19 mouse cellular contexts compared by ENCODE assay signal in the genomic region with DNA sequence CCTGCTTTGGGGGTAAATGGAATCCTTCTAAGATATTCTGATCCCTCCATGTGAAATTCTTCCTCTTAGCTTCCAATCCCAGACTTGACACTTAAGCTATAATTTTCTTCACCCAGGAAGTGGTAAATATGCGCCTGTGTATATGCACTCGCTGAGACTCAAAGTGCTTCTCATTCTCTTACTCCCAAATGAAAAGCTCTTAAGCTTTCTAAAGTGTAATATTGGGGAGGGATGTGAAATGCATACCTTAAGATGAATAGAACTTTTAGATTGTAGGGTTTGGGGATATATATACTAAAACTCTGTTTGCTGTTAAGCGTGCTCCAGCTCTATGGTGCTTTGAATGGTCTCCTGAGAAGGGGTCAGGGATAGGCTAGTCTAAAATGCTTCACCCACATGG. TPM values are rescaled to one million over a fixed set of nuclear protein-coding genes. Genes with fewer than 3 reads are reported as not detected.
"Had no signal": no experiment of that assay in that cellular context is flagged by ENCODE, and none has a peak within 500 bp of the region (broad histone marks: within the 10 kb centered on the region; RNA-seq: fewer than 3 reads in every experiment).

No protein-coding gene starts in this region.

- H3K4me1 ChIP-seq: kidney, embryonic 15.5 days; liver, embryonic 15.5 days had no signal

- ATAC-seq: intestine, embryonic 16.5 days; lung, postnatal 0 days had no signal

- H3K9ac ChIP-seq: kidney, embryonic 15.5 days; liver, embryonic 15.5 days; neural tube, embryonic 15.5 days had no signal

- H3K27ac ChIP-seq: kidney, embryonic 15.5 days; left cerebral cortex, adult 2 months; limb, embryonic 10.5 days; liver, embryonic 15.5 days; neural tube, embryonic 15.5 days had no signal

- H3K4me2 ChIP-seq: kidney, embryonic 15.5 days; liver, embryonic 11.5 days; liver, embryonic 15.5 days; neural tube, embryonic 15.5 days had no signal

- DNase-seq: kidney, adult 2 months; kidney, postnatal 14 days; lung, adult 2 months; lung, postnatal 4 days; thymus, adult 2 months; thymus, postnatal 36 days had no signal

- H3K4me3 ChIP-seq: kidney, embryonic 15.5 days; left cerebral cortex, adult 2 months; limb, embryonic 10.5 days; liver, embryonic 15.5 days; myocyte; neural tube, embryonic 15.5 days had no signal

- H3K36me3 ChIP-seq: kidney, embryonic 15.5 days; limb, embryonic 10.5 days; liver, embryonic 15.5 days; neural tube, embryonic 15.5 days had no signal

- H3K9me3 ChIP-seq: kidney, embryonic 15.5 days; limb, embryonic 10.5 days; liver, embryonic 15.5 days; neural tube, embryonic 15.5 days had no signal

RNA-seq across cellular contexts. Expression of gene Tfap2d, which starts 5.0 kb away (rescaled TPM):
- polyA plus RNA-seq: intestine, embryonic 16.5 days; kidney, adult 2 months; kidney, embryonic 15.5 days; large intestine, adult 2 months; limb, embryonic 10.5 days; limb, embryonic 14.5 days; liver, embryonic 11.5 days; liver, embryonic 15.5 days; lung, adult 2 months; lung, postnatal 0 days; myocyte; neural tube, embryonic 11.5 days; neural tube, embryonic 15.5 days; stomach, embryonic 14.5 days; thymus, adult 2 months had no signal
